Mouse (Mus musculus) brain, embryonic 14.5 days (tissue): Measurements from ENCODE around the gene Gm49368.

Experiments used
- CTCF ChIP-seq: fragments of 200-500 bp; IDR thresholded peaks from 2 replicates; pipeline ENCODE4 v1.5.1; 2012; ENCODE audit warnings: inconsistent platforms, mild to moderate bottlenecking, moderate library complexity, borderline replicate concordance; ENCODE audit not compliant: insufficient read depth, insufficient read length; ENCODE audit errors: extremely low read depth
- POLR2A ChIP-seq: fragments of 200-500 bp; IDR thresholded peaks from 2 replicates; pipeline ENCODE4 v1.6.1; 2012; ENCODE audit warnings: mild to moderate bottlenecking, inconsistent platforms, borderline replicate concordance; ENCODE audit not compliant: poor library complexity, insufficient read depth, insufficient read length, severe bottlenecking; ENCODE audit errors: extremely low read depth

GRCm38 (mm10) chr7:128032989-128033293 is 29.5 kb upstream of the Gm49368 start:
- TF ChIP-seq CTCF, result no peak
- TF ChIP-seq POLR2A, result no peak
